Mouse (Mus musculus): ENCODE data around the gene Frmpd1.

DNA sequence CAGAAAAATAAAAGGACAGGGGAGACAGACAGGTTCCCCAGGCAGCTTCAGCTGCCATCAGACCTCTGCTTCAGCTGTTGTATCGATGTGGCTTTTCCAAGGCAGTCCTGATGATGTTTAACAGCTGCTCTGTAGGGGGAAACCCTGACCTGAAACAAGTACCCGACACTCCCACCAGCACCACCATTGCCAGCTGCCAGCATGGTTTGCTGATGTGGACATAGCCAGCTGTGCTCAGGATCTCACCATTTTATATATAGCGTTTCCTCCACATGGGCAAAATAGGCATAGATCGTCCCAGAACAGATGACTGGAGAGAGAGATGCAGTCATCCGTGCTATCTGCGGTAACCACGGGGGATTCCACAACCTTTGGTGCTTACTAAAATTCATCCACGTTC is 91.1 kb downstream of the Frmpd1 start:
- TF ChIP-seq CTCF (IDR thresholded peaks at IDR 0.05; ENCODE audit: low read depth, low read length) (no peak), POLR2A (IDR thresholded peaks at IDR 0.05; ENCODE audit: borderline replicate concordance, low read depth, low read length) (no peak)
